Mouse (Mus musculus) embryonic fibroblast, embryonic 13.5 days (primary cell): ENCODE measurements around the gene Medag.

ENCODE experiments used
- CTCF ChIP-seq: IDR thresholded peaks from 2 replicates; pipeline ENCODE4 v1.5.1; 2011; ENCODE audit warnings: mild to moderate bottlenecking, control low read depth, low read length, moderate library complexity, borderline replicate concordance; ENCODE audit not compliant: insufficient read depth
- POLR2A ChIP-seq: IDR thresholded peaks from 2 replicates; pipeline ENCODE4 v1.6.1; 2011; ENCODE audit warnings: low read depth, mild to moderate bottlenecking, control low read depth, low read length, moderate library complexity

DNA sequence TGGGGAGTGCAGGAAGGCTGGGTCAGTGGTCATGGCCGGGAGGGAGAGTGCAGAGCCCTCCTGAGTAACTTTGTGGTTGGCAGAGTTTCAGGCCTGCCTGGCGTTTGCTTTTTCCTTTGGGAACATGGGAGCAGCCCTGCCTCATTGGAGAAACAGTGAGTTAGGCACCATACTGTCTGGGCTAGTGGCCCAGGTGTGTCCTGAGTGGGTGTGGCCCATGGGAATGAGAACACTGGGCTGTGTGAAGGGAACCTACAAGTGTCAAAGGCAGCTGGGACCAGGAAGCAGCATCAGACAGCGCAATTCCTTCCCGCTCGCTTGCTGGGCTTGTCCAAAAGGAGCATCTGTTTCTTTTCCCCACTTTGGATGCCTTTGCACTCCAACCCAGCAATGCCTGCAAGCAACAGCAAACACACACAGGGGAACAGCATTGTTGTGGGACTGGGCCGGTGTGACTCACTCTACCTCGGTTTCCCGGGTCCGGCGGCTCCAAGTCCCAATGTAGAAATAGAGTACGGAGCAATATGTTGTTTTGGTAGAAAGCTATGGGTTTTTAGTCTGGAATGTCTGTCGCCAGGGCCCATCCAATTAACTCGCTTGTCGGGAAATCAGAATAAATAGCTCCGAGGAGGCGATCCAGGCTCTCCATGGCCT, 32.3 kb upstream of the Medag start:
- TF ChIP-seq CTCF (no peak), POLR2A (no peak)
